Mouse (Mus musculus) lung, postnatal 0 days (tissue): ENCODE results near the gene Babam1.

Source experiments
- CTCF ChIP-seq: IDR thresholded peaks from 2 replicates; pipeline ENCODE4 v1.5.1; 2016; ENCODE audit warnings: antibody characterized with exemption, mild to moderate bottlenecking
- EP300 ChIP-seq: IDR thresholded peaks from 2 replicates; pipeline ENCODE4 v1.6.1; 2016; ENCODE audit warnings: antibody characterized with exemption, mild to moderate bottlenecking, control low read depth

DNA sequence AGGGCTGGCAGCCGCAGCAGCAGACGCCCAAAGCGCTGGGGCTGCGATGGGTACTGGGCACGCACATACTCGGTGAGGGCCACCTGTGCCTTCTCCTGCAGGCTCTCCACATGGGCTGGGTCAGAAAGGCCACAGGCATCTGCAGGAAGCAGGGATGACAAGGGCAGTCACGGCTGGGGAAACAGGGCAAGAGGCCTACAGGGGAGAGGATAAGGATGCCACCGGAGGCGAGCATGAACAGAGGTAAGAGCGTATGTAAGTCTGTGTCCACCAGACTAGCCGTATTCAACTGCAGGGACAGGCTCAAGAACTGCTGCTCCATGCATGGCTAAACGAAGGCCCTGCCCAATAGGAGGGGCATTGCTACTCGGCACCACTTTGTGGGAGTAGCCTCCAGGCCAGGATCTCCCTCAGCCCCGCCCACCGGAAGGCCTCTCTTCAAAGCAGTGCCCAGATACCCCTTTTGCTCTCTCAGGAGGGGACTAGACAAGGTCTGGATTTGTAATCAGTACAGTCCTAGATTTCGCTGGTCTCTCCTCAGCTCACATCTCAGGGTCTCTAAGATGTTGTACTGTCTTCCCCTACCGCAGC lies 21.9 kb upstream of the Babam1 start:
- TF ChIP-seq CTCF: no peak
- TF ChIP-seq EP300: no peak
